Mouse (Mus musculus) ovary, postnatal 14 days (tissue): ENCODE data around the gene Plch2.

ENCODE experiments used
- DNase-seq: peaks from one replicate; pipeline ENCODE4 v3.0.0; 2022; ENCODE audit warnings: low spot score

Gene Plch2

DNA sequence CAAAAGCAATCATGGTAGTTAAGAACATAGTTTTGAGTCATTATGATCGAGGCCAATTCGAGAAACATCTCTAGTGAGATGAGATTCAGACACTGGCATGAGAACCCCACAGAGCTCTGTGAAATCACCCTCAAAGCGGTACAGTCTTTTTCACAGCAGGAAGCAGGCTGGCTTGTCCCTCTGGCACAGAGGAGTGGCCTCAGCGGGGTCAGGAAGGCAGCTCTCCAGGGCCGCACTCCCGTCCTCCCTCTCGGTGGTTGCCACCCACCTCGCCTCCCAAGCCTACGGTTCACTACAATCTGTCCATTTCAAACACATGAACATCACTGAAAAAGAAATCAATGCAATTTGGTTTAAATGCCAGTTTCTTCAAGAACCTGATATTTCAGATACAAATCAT is 17.8 kb upstream of the Plch2 start:
- DNase-seq, result no peak

DNA sequence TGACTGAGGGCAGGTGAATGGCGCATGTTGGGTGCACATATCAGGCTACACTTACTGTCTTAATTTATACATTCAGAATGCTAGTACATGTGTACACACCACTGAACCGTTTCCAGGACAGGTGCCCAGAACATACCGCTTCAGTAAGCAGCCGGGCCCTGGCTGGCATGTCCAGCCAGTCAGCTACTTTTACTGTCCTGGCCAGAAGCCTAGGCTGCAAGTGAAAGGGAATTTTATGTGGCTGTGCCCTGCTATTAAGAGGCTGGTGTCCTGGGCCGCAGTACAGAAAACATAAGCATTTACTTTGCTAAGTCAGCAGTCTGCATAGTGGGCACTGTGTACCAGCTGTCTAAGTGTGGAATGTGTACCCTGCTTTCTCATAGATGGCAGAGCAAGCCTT is 14.3 kb upstream of the Plch2 start:
- DNase-seq, result no peak

DNA sequence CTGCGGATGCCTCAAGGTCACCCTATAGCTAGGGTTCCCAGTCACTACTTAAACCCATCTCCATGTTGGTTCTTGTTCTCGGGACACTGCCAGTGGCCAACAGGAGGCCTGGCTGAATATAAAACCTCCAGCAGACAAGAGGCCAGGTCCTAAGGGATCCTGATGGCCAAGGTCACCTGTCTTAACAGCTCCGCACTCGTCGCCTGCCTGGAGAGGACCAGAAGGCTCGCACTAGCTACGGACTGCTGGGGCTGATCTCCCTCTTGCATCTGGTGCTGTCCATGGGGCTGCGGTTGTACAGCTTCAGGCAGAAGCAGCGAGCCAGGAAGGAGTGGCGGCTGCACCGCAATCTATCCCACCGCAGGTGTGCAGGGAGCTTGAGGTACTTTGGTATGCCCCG is 13.6 kb upstream of the Plch2 start:
- no peak for DNase-seq

DNA sequence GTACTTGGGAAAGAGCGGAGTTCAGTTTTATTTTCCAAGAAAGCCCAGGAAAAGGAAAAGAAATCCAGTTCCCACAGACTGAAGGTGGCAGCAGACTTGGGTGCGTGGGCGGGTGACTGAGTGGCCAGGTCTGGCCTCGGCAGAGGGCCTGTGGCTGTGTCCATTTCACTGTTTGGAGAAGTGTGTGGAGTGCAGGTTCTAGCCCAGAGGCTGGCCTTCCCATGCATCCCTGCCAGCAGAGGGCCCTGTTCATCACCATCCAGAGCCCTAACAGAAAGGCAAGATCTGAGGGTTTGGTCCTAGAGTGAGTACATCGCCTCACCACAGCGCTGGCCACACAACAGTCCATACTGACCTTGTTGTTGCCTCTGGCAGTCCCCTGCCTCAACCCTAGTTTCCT is 12.6 kb upstream of the Plch2 start:
- DNase-seq, result no peak

DNA sequence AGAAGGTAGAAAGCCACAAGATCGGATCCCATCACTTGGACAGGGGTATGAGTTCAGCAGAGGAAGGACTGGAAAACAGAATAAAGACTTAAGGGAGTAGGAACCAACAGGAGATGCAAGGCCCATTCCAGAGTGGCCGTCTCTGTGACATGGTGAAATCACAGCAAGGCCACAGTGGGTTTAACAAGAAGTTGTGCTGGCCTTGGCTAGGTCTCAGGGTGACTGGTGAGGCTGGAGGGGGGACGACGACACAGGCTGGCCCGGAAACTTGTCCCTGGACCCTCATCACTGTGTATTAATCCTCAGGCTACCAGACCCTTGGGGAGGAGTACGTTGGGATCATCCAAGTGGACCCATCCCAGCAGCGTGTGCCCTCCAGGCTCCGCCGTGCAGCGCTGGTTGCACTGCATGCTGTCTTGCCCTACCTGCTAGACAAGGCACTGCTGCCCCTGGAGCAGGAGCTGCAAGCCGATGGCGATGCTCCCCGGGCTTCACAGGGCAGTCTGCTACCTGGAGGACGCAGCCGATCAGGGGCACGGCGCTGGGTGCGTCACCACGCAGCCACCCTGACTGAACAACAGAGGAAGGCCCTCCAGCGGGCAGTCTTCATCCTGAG is 11.9 kb upstream of the Plch2 start:
- no peak for DNase-seq

DNA sequence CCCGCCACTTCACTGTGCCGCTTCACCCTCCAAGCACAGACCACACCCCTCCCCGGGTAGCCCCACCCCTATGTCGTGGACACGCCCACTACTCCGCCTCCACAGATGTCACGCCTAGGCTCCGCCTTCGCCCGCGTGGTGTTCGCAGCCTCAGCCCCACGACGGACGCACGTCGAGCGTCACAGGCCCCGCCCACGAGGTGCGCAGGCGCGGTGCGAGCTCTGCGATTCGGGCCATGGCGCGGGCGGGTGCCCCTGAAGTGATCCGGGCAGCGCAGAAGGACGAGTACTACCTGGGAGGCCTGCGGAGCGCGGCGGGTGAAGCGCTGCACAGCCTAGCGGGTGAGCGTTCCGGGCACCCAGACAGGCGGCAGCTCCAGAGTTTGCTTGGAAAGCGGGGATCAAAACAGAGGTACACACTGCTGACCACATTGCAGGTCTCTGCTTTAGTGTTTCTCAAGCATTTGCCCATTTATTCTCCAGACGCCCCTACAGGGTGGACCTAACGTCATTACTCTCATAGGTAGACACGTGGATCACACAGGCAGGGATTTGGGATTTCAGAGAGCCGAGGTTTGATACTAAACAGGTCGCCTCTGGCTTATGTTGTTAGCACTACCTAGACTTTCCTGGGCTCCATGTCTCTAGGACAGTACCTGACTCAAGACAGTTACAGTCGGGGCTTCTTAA is 10.4 kb upstream of the Plch2 start, which contains the start of gene Pex10:
Pex10 (plus strand) TSS at position 183 of the 689 bp plus-strand sequence.
- peak; percentile 97 for DNase-seq

DNA sequence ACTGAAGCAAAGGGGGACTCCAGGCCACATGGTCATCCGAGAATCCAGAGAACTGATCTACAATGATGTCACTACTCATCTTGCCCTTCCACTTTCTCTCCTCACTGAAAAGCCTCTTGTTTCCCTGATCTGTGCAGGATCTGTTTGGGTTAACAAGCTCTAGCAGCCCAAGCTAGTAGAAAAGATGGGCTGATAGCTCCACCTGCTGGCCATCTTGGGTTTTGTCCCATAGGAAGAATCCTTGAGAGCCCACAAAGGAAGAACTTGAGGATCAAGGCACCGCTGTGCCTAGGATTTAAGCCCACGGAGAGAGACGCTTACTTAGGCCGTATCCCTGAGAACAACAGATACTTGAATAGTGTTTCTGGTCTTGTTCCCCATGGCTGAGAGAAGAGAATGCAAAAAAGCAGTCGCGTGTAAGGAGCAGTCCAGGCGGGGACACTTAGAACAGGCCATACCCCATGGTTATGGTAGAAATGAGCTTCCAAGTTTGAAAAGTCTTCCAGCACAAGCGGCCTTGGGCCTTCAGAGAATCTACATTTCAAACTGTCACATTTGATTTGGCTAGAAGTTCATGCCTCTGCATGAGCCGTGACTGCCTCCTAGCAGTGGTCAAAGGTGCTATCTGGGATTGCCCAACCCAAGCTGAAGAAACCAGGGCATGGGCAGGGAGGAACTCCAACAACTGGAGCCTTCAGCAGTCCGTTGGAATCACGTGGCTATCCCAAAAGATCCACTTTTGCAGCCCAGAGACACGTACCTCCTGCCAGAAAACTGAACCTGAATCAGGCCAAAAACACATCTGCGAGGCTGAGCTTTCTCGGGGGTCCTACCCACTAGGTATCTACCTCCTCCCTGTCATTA is 9.6 kb upstream of the Plch2 start:
- peak; percentile 87 for DNase-seq

DNA sequence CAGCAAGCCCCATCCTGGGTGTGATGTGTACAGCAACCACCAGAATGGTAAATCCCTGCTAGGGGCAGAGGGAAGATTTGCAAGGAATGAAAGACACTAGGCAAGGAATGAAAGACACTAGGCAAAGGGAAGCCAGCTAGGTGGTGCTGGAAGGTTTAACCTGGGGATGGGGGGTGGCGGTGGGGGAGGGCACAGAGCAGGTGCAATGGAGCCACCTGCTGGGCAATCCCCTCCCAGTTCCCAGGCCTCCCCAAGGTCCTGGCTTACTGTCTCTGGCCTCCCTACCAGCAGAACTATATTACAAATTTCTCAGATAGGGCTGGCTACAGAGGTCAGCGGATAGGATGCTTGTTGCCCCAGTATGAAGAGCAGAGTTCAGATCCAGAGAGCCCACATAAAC is 7.9 kb upstream of the Plch2 start:
- no peak for DNase-seq

DNA sequence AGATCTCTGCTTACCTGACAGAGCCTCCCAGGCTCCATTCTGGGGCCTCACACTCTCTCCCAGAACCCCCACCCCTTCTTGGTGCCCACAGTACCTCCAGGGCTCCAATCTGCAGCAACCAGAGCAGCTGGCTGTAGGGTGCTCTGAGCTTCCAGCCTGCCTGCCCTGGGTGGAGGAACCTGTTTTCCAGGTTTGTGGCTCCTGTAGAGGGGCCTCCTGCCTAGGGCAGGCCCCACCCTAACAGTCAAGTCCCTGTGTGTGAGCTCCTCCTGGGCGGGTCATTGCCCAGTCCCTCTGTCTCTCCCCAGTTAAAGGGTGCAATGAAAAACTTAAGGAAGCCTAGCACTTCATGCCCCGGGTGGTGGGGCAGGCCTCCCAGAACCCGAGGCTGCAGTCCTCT is 7.3 kb upstream of the Plch2 start:
- DNase-seq, result no peak

DNA sequence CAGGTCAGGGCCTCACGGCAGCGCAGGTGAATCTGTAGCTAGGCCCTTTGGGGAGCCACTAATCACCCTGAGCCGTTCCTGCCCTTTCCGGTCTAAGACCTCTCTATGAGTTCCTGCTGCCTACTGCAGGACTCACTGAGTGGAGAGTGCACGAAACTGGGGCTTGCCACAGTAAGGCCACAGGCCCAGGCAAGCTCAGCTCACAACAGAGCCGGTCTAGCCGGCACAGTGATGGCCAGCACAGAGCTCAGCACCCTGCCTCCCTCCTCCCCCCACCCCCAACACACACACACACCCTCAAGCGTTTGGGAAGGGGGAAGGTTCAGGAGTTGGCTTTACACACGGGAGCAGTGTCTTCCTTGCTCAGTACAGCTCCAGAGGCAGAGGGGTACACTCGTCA is 1.7 kb upstream of the Plch2 start:
- no peak for DNase-seq

DNA sequence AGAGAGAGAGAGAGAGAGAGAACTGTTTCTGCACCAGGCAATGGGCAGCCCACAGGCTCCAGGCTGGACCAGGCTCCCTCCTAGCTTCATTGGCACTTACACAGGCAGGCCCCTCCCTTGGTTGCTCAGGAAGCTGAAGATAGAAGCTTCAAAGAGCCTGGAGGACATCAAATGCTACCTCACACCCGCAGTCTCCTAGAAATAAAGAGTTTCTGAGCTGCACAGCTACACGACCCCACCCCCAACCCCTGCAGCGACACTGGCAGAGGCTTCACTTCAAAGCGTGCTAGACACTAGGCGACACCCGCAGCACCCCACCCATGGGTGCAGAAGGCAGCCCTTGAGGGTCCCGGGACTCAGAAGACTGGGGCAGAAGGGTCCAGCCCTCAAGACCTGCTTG is 6.5 kb downstream of the Plch2 start:
- DNase-seq, result no peak

DNA sequence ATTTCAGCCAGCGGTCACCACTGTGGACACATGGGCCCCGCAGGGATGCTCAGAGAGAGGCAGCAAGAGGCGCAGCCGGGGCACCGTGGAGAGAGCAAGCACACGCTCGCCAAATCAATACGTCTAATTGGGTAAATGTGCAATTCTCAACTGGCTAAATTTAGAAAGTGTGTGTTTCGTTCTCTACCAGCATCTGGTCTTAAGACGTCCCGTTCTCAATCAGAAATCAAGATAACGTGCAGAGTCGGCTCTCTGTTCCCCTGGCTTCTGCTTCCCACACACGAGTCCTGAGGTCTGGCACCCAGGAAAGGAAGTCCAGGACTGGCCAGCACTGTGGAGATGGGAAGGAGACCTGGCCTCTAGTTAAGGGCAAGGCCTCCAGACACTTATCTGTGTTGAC is 9.9 kb downstream of the Plch2 start:
- DNase-seq, result no peak

DNA sequence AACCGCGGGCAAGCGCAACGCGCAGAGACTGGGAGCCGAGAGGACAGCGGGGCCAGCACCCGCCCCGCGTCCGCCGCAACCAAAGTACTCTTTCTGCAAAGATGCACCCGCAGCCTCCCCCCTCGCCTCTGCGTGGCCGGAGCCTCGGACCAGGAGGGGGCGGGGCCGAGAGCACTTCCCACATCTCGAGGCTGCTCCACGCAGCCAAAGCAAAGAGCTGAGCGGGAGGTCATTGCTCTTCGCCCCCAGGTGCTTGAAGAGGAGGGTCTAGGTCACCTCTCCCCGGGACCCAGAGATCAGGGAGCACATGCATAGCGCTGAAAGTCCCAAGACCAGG is 13.3 kb downstream of the Plch2 start:
- no peak for DNase-seq

DNA sequence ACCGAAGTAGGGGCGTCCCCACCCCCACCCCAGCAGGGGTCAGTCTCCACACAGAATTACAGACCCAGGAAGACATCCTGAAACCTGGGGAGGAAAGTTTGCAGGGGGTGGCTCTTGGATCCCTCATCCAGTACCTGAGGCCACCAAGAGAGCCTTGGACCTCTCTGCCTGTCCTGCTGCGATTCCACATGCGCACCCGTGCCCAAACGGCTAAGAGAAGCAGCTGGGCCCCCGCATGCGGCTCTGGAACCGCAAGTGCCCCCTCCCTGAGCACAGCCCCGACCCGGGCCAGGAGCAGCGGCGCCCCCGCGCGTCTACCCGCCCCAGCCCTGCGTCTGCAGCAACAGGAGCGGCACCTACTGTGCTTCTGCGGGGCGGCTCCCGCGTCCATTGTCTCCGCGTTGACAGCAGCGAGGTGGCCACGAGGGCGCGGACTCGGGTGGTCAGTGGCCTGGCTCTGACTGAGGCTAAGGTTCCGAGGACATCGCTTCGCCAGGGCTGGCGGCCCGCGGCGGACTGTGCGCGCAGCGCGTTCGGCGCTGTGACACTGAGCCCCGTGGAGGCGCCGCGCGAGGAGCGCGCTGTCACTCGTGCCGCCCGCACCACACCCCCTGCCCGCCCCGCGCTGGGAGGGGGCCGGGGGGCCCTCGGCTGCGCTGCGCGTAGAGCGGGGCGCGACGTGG is 13.8 kb downstream of the Plch2 start:
- DNase-seq, result no peak

DNA sequence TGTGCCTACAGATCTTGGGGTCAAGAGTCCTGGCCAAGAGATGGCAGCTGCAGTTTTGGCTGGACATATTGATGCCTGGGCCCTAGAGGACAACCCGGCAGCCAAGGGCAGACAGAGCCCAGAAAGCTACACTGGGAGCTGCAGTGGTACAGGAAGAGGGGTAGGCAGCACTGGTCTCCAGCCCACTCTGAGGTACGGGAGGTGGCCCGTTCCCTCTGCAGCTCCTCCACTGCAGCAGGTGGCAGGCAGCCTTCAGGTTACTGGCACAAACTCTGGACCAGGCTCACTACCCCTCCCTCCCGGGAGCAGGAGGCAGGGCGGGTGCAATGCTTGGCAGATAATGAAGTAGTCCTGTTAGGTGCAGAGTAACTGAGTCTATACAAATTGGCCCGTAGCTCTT is 15.9 kb downstream of the Plch2 start:
- no peak for DNase-seq

DNA sequence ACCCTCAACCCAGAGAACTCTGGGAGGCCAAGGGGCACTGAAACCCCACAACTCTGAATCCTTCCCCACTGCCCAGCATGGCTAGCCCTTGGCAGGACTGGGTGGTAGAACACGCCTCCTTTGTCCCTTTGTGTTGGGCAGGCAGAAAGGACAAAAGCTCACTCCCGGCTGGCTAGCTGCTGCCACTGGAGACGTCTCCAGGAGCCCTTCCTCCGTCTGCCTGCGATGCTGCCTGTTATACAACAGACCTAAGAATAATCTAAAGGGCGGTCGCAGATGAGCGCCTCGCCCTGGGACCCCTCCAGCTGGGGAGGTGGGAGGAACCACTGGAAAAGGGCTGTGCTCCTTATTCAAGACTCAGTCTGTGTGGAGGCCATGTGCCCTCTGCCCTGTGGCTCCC is 16.4 kb downstream of the Plch2 start:
- DNase-seq, result no peak

DNA sequence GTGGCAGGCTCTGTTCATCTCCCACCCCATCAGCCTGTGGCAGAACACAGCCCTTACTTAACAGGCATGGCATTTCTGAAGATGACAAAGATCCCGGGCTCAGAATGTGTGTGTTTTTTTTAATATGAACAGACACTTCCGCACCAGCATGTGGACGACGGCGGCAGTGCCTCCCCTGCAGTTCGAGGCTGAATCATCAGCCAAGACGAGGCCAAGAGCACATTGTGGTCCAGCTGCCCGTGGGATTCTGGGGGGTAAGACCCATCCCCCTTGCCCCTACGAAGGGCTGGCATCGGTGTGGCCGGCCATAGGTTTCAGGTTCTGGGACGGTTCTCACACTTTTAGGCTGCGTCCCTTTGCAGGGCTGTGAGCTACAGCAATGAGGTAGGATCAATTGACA is 21.8 kb downstream of the Plch2 start:
- no peak for DNase-seq

DNA sequence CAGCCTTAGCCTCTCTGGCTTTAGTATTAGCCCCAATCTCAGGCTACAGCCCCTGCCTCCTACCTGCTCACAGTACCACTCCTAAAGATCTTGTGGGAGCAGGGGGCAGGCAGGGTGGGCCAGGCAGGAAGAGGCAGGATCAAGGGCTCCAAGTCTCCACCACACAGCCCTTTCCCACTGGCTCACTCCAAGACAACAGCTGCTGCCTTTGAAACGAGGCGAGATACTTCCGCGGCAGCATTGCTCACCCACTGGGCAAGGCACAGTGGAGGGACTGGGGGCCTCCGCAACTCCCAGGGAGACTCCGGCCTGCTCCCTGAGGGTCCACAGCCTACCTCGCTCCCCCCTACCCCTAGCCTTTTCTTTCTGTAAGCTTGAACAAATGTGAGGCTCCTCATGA is 22.4 kb downstream of the Plch2 start:
- DNase-seq, result no peak

DNA sequence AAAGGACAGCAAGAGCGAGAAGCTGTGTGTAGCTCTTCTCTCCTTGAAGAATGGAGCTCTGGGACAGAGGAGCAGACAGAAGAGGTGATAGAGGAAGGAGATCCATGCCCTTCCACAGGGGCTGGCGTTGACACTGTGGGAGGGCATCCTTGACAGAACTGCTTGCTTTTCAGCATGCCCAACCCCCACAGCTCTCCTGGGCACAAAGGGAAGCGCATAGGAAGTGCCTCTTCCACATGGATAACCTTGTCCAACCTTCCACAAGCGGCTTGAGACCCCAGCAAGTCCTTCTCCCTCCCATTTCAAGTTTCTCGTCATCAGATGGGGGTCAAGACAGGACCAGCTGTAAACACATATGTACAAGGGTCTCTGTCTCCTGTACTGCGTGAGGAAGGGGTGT is 23.5 kb downstream of the Plch2 start:
- no peak for DNase-seq

DNA sequence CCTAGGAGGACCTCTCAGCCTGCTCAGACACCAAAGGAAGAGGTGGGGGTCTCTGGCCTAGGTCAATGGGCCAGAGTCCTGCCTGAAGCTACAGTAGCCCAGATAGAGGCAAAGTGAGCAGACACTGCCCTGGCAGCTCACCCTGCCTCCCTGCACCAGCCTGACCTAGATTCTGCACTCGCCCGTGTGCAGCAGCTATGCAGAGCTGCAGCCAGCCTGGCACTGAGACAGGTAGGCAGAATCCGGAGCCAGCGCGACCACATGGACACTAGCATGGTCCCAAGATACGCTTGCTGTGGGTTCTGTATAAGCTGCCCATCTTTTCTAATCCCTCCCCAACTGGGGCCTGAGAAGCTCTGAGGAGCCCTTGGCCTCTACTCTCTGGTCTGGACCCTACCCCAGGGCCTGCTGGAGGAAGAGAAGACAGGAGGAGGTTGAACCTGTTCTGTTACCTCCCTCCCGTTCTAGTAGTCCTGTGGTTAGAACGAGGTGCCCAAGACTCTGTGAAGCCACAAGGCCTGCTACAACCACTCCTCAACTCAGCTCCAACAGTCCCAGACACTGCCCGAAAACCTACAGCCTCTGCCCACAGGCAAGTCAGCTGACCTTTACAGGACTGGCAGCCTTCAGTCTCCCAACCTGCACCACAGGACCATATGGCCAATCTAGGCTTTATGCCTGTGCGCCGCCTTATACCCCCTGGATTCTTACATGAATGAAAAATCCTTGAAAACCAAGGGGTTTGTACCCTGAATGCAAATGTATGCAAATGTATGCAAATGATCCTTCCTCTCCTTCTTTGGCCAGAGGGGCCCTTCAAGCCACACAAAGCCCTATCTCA is 32.2 kb downstream of the Plch2 start:
- no peak for DNase-seq

DNA sequence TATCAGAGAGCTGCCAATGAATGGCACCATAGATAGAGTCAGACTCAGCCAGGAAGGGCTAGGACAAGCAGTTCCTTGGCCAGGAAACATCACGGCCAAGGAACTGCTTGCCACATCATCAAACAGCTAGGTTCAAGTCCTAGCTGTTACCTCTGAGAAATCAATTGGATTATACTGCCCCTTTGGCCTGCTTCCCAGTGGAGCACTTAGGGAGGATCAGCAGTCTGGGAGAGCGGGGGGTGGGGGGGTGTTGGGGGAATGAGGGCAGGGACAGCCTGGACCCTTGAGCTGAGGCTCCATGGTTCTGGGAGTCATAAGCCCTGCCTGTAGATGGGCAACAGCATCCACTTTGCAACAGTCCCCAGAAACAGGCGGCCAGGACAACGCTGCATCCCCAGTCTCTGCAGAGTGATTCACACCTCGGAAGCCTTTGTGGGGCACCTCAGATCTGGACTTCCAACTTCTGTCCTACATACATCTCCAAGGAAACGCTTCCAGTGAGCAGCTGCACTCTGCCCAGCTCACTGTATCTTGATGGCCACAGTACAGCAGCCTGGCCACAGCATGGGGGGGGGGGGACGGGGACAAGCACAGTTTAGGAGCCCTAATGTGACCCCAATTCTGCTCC is 34.2 kb downstream of the Plch2 start:
- no peak for DNase-seq
